Mouse (Mus musculus) lung, embryonic 15.5 days (tissue): ENCODE data around the gene Gm9844. TPM values are rescaled to one million over a fixed set of nuclear protein-coding genes. Genes with fewer than 3 reads are reported as not detected.
A peak's percentile ranks its signal among the peaks of the same experiment; 100 is the strongest.

Experiments
- ATAC-seq: fragments of 200-750 bp; cut with Nextera tagmentation; 2 replicates; pipeline ENCODE4 v1.8.0; 2017; ENCODE audit warnings: moderate number of reproducible peaks, borderline replicate concordance; ENCODE audit not compliant: low FRiP score, low TSS enrichment; ENCODE audit errors: extremely low read depth
- H3K27ac ChIP-seq: fragments of 300-500 bp; sonication (generic); 2 replicates; pipeline ENCODE4 v1.5.1; 2015; ENCODE audit warnings: moderate library complexity, mild to moderate bottlenecking, inconsistent platforms
- H3K27me3 ChIP-seq: fragments of 300-500 bp; sonication (generic); 2 replicates; pipeline ENCODE4 v1.6.1; 2015; ENCODE audit warnings: inconsistent platforms
- H3K36me3 ChIP-seq: fragments of 300-500 bp; sonication (generic); 2 replicates; pipeline ENCODE4 v1.6.1; 2015; ENCODE audit warnings: inconsistent platforms
- H3K4me1 ChIP-seq: fragments of 300-500 bp; sonication (generic); 2 replicates; pipeline ENCODE4 v1.6.1; 2015; ENCODE audit warnings: inconsistent platforms
- H3K4me2 ChIP-seq: fragments of 300-500 bp; sonication (generic); 2 replicates; pipeline ENCODE4 v1.6.1; 2015; ENCODE audit warnings: inconsistent platforms, mild to moderate bottlenecking, moderate library complexity
- H3K4me3 ChIP-seq: fragments of 300-500 bp; sonication (generic); 2 replicates; pipeline ENCODE4 v1.5.1; 2015; ENCODE audit warnings: mild to moderate bottlenecking, inconsistent platforms
- H3K9ac ChIP-seq: fragments of 300-500 bp; sonication (generic); 2 replicates; pipeline ENCODE4 v1.6.1; 2015; ENCODE audit warnings: inconsistent platforms
- H3K9me3 ChIP-seq: fragments of 300-500 bp; sonication (generic); 2 replicates; pipeline ENCODE4 v1.6.1; 2016; ENCODE audit warnings: inconsistent platforms
- WGBS: fragments of 180-500 bp; shearing (Covaris S2); methylation state at CpG from one replicate; pipeline ENCODE4 v1.1.7; 2015; 5-methylcytosine and 5-hydroxymethylcytosine counted together
- polyA plus RNA-seq: library from polyadenylated mRNA; unstranded; fragments of >200 nt; fragmentation: Nextera tagmentation; extraction: Ambion mirVana; gene quantifications from 2 replicates; pipeline ENCODE4 v1.2.1, GENCODE M21; 2015

The Gm9844 gene
- polyA plus RNA-seq, 1 experiment from 2014 or later: 14.1 TPM

DNA sequence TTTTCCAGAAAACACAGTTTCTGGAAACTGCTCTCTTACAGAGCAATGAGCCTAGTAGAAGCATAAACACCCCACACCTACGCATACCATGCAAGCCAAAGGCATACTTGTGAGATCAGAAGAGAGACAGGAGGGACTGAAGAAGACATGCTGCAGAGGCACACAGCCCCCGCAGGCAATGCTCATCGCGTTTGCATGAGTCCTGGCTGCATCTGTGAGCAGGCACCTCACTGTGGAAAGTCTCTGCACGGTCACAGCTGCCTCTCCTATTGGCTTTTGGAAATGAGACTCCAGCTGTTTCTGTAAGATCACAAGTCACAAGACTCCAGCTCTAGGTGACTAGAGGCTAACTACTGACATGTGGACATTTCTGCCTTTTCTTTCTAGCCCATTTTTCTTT lies 11.9 kb upstream of the Gm9844 start:
- no peak for ATAC-seq
- H3K36me3 ChIP-seq: no peaks in the 10 kb centered on the region
- H3K27me3 ChIP-seq: no peaks in the 10 kb centered on the region
- WGBS: 13% methylated on average over 5 of the region's 5 CpGs
- H3K4me2 ChIP-seq: no peak overlapping the region
- no peak overlapping the region for H3K4me3 ChIP-seq
- H3K9ac ChIP-seq: no peak overlapping the region
- no peak overlapping the region for H3K27ac ChIP-seq
- H3K9me3 ChIP-seq: no peaks in the 10 kb centered on the region
- H3K4me1 ChIP-seq: no peaks in the 10 kb centered on the region

DNA sequence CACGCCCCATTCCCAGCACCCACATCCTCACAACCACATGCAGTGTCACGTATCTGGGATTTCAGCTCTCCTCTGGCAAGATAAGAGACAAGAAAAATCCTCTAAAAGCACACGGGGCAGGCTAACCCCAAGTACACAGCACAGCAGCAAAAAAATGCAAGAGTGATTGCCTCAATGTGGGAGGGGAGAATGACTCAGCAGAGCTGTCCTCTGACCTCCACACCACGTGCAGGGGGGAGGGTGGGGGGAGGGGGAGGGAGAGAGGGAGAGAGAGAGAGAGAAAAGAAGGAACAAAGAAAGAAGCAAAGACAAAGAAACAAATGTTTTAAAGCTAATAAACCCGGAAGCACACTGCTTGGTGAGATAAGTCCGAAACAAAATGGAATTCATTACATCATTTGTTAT lies 11.1 kb upstream of the Gm9844 start:
- Histone ChIP-seq H3K4me3 (no peak overlapping the region), H3K4me2 (no peak overlapping the region), H3K9ac (no peak overlapping the region), H3K27me3 (no peaks in the 10 kb centered on the region), H3K9me3 (no peaks in the 10 kb centered on the region), H3K4me1 (no peaks in the 10 kb centered on the region), H3K36me3 (no peaks in the 10 kb centered on the region), H3K27ac (no peak overlapping the region)
- 20% methylated on average over 6 of the region's 6 CpGs for WGBS
- ATAC-seq: peak; percentile 46; the same call in 1 of the 2 replicates

DNA sequence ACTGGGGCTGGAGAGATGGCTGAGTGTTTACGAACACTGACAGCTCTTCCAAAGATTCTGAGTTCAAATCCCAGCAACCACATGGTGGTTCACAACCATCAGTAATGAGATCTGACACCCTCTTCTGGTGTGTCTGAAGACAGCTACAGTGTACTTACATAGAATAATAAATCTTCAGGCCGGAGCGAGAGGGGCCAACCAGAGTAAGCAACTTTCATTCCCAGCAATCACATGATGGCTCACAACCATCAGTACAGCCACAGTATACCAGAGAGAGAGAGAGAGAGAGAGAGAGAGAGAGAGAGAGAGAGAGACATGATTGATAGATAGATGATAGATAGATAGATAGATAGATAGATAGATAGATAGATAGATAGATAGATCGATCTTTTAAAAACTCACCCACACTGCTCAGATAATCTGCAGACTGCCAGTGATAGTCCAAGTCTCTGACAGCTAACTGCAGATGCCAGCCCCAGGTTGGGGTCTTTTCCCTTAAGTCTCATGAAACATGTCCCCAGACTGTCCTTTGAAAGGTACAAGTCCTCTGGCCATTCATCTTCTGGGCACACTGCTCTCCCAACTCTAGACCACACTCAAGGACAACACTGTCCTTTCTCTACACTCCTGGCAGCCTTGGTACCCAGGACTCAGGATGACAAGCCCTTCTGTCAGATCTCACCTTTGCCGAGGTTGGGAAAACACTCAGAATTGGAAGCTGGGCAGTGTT lies 10.3 kb upstream of the Gm9844 start:
- Histone ChIP-seq H3K4me1 (no peaks in the 10 kb centered on the region), H3K9me3 (no peaks in the 10 kb centered on the region), H3K4me2 (no peak overlapping the region), H3K36me3 (no peaks in the 10 kb centered on the region), H3K27ac (no peak overlapping the region), H3K27me3 (no peaks in the 10 kb centered on the region), H3K9ac (no peak overlapping the region), H3K4me3 (no peak overlapping the region)
- no peak for ATAC-seq
- WGBS: 64% methylated on average over 5 of the region's 5 CpGs

DNA sequence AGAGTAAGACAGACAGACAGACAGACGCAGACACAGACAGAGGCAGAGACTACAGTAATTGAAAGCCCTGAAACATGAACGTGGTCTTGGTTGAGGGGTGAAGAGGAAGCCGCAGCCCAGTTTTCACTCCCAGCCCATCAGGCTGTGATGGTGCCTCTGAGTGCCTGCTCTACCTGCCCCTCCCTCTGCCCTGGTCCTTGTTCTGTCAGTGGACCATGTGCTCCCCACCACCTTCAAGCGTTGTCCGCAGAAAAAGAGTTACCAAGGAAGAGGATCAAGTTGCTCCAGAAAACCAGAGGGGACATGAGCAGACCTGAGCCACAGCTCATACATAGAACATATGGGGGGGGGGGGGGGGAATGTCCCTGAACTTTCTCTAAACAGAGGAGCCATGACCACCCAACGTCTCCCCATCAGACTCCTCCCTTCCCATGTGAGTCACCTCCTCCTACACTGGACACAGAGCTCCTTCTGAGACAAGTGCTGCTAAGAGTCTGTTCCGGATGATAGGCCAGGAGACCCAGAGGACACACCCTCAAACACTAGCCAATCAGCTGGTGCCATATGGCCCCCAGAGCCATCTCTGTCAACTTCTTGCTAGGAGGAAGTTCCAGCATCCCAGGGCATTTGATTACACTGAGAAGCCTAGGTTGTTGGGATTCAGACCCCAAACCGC lies 9.3 kb upstream of the Gm9844 start:
- no peak overlapping the region for H3K4me2 ChIP-seq
- H3K27ac ChIP-seq: no peak overlapping the region
- H3K9me3 ChIP-seq: no peaks in the 10 kb centered on the region
- H3K4me1 ChIP-seq: no peaks in the 10 kb centered on the region
- no peak overlapping the region for H3K9ac ChIP-seq
- ATAC-seq: peak; percentile 69; the same call in 1 of the 2 replicates
- no peaks in the 10 kb centered on the region for H3K36me3 ChIP-seq
- 62% methylated on average over 8 of the region's 8 CpGs for WGBS
- no peaks in the 10 kb centered on the region for H3K27me3 ChIP-seq
- no peak overlapping the region for H3K4me3 ChIP-seq

DNA sequence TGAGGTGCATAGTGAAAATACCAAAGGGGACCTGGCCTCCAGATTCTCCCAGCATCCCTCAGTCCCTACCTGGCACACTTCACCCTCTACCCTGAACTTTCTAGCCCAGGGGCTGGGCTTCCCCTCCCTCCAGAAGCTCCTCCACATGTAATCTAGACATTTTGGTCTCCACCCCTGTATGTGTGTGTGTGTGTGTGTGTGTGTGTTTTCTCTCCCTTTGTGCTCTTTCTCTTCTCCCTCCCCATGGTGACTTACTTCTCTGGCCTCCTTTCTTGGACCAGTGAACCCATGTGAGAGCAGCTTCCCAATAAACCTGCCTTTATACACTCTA lies 8.8 kb upstream of the Gm9844 start:
- Histone ChIP-seq H3K4me2 (no peak overlapping the region), H3K27ac (no peak overlapping the region)
- ATAC-seq: no peak

DNA sequence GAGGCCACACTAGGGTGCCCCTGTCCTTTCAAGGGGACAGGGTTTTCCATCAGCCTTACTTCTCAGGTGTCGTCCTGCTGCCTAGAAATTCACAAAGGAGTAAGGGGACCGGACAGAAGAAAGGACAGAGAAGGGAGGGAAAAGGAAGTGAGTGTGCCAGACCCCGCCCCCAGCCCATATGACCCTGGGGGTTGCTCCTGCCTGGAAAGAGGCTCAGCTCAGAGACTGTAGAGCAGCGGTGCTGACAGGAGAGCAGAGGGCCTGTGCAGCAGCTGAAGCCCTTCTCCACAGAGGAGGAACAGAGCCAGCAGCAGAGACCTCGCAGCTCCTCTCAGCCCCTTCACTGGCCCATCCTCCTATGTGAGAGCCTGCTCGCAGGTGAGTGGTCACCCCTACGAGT lies 8.3 kb upstream of the Gm9844 start:
- H3K27ac ChIP-seq: no peak overlapping the region
- WGBS: 26% methylated on average over 7 of the region's 7 CpGs
- H3K9ac ChIP-seq: no peak overlapping the region
- H3K4me1 ChIP-seq: no peaks in the 10 kb centered on the region
- H3K36me3 ChIP-seq: no peaks in the 10 kb centered on the region
- no peaks in the 10 kb centered on the region for H3K27me3 ChIP-seq
- H3K4me3 ChIP-seq: no peak overlapping the region
- H3K9me3 ChIP-seq: no peaks in the 10 kb centered on the region
- ATAC-seq: 0 out of 2 replicates have a peak, but pooled peaks have one; percentile 21
- H3K4me2 ChIP-seq: no peak overlapping the region

More for the DNA sequence above, 8.8 kb upstream of the Gm9844 start:
- no peaks in the 10 kb centered on the region for H3K9me3 ChIP-seq
- no peaks in the 10 kb centered on the region for H3K27me3 ChIP-seq
- no peak overlapping the region for H3K9ac ChIP-seq
- no peaks in the 10 kb centered on the region for H3K4me1 ChIP-seq
- H3K36me3 ChIP-seq: no peaks in the 10 kb centered on the region
- H3K4me3 ChIP-seq: no peak overlapping the region

DNA sequence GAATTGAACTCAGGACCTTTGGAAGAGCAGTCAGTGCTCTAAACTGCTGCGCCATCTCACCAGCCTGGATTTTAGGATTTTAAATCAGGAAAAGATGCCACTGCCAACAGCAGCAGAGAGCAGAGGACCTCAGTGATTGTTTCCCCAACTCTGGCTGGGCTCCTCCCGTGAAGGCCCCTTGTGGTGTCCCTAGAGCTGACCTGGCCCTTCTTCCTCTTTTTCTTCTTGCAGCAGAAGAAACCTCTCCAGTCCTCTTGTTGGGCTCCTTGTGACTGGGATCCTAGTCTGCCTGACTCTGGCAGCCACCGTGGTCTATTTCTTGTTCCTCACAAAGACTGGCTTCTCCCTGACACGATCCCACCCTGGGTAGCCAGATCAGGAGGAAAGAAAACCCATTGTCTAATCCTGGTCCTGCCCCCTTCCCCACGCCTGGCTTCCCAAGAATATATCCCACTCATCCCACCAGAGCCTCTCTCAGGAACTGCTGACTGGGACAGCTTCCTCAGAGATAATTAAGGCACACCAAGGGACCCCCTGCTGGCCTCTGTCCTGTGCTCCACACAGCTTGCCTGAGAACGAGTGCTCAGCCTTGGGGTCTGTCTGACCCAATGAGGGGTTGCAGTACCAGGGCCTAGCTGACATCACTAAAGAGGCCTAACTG lies 5.4 kb upstream of the Gm9844 start:
- Histone ChIP-seq H3K36me3 (no peaks in the 10 kb centered on the region), H3K27me3 (no peaks in the 10 kb centered on the region), H3K4me1 (no peaks in the 10 kb centered on the region), H3K27ac (no peak overlapping the region), H3K4me2 (no peak overlapping the region), H3K9me3 (no peaks in the 10 kb centered on the region), H3K9ac (no peak overlapping the region), H3K4me3 (no peak overlapping the region)
- ATAC-seq: no peak
- 53% methylated on average over 6 of the region's 6 CpGs for WGBS

DNA sequence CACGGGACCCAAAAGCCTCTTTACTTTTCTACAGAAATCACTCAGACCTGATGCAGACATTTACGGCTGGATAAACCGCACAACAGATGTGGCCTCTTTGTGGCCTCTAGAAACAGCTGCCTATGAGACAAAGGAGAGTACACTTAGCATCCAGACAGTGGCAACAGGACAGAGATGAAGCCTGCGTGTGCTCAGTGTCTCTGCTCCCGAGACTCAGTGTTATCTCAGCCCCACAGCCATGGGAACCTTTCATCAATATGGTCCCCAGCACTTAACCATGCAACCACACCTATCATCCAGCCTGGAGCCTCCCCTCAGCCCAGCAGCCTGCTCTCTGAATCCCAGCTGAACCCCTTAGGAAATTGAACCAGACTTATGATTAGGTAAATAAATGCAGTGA lies 2.8 kb upstream of the Gm9844 start:
- H3K27ac ChIP-seq: no peak overlapping the region
- no peak overlapping the region for H3K9ac ChIP-seq
- no peak overlapping the region for H3K4me3 ChIP-seq
- 69% methylated on average over 5 of the region's 5 CpGs for WGBS
- no peaks in the 10 kb centered on the region for H3K9me3 ChIP-seq
- H3K36me3 ChIP-seq: no peaks in the 10 kb centered on the region
- ATAC-seq: peak; percentile 27; the same call in 1 of the 2 replicates
- H3K27me3 ChIP-seq: no peaks in the 10 kb centered on the region
- no peaks in the 10 kb centered on the region for H3K4me1 ChIP-seq
- no peak overlapping the region for H3K4me2 ChIP-seq

DNA sequence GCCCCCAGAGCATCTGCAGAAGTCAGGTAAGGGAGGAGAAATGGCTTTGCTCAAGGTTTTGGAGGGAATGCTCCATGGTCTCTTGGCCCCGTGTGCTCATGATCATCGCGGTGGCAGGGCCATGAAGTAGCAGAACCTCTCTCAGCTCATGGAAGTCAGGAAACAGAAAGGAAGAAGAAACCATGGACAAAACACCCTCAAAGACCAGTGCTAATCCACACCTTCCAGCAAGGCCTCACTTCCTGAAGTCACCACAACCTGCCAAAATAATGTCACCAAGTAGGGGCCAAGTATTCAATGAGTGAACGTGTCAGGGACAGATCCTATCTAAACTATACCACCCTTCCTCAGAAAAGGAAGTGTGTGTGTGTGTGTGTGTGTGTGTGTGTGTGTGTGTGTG lies 840 bp downstream of the Gm9844 start:
- Histone ChIP-seq H3K4me3 (no peak overlapping the region), H3K4me2 (no peak overlapping the region), H3K36me3 (no peaks in the 10 kb centered on the region), H3K9me3 (no peaks in the 10 kb centered on the region), H3K27me3 (no peaks in the 10 kb centered on the region), H3K9ac (no peak overlapping the region), H3K27ac (no peak overlapping the region), H3K4me1 (no peaks in the 10 kb centered on the region)
- no peak for ATAC-seq
- 76% methylated on average over 4 of the region's 4 CpGs for WGBS

DNA sequence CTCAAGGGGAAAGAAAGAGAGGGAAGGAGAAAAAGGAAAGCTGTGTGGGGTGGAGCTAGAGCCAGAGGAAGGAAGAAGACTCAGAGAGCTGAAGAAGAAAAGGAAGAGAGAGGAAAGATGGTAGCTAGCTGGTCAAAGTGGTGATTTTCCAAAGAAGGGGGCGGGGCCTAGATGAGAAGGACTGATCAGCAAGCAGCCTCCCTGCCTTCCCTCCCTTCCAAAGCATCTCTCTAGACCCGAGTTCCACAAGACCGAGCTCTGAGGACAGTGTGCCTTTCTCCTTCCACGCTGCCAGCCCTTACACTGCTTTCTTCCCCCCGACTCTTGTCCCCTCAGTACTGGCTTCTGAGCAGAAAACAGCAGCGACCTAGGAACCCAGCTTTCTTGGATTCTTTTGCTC lies 2.1 kb downstream of the Gm9844 start:
- Histone ChIP-seq H3K4me3 (no peak overlapping the region), H3K36me3 (no peaks in the 10 kb centered on the region), H3K9ac (no peak overlapping the region), H3K4me1 (no peaks in the 10 kb centered on the region), H3K4me2 (no peak overlapping the region), H3K27ac (no peak overlapping the region), H3K27me3 (no peaks in the 10 kb centered on the region), H3K9me3 (no peaks in the 10 kb centered on the region)
- WGBS: 30% methylated on average over 6 of the region's 6 CpGs
- no peak for ATAC-seq

DNA sequence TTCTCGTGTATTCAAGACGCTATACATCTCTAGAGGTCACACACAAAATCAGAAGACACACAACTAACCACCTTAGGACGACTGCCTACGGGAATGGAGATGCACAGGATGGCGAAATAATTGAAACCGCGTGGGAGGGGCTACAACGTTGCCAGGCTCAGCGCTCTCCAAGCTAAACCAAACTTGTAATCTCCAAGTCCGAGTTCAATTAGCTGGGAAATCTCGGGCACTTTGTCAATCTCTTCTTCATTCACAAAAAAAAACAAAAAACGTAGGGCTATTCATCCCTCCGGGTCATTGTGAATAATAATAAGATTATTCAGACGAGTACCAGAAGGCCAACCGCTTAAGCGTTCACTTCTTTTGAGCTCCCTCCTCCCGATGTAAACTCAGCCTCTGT lies 7.1 kb downstream of the Gm9844 start:
- no peak for ATAC-seq
- Histone ChIP-seq H3K4me1 (no peaks in the 10 kb centered on the region), H3K4me3 (no peak overlapping the region), H3K27me3 (peaks cover 11% of the 10 kb centered on the region; the same call in 1 of the 2 replicates), H3K36me3 (no peaks in the 10 kb centered on the region), H3K9ac (no peak overlapping the region), H3K27ac (no peak overlapping the region), H3K9me3 (no peaks in the 10 kb centered on the region; the same call in 1 of the 2 replicates), H3K4me2 (no peak overlapping the region)
- 63% methylated on average over 17 of the region's 17 CpGs for WGBS

DNA sequence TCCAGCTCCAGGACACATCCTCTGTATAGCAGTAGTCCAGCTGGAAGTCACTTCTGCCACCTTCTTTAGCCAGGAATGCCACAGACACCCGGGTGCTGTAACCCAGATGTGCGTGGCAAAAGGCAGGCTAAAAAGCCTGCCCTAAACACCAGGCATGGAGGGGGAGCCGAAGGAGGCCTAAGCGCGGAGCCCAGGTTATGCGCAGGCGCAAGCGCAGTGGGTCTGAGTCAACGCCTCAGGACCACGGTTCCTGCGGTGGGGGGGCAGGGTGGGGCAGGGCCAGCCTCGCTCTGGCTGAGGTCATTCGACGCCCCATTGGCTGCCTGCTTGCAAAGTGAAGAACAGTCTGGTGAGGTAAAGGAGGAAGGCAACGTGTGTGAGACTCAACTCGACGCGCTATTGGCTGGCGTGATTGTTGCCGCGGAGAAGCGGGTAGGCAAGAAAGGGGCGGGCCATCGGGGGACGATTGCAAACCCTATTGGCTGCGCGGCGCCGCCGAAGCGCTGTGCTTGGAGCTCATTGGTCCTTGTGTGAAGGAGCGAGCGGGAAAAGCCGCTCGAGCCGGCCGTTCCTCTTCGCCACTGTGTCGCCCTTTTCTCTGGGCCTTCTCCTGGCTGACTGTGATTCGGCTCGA lies 7.6 kb downstream of the Gm9844 start, which contains the start of the genes Lypd4 and Dmrtc2:
TSS of gene Lypd4 (minus strand) at position 410 of the 634 bp plus-strand sequence.
TSS of gene Dmrtc2 (plus strand) at position 526 of the 634 bp plus-strand sequence.
- Histone ChIP-seq H3K4me1 (no peaks in the 10 kb centered on the region), H3K27ac (no peak within 1 kb of the TSS), H3K9ac (no peak within 1 kb of the TSS), H3K4me2 (no peak within 1 kb of the TSS), H3K36me3 (no peaks in the 10 kb centered on the region), H3K27me3 (peaks cover 11% of the 10 kb centered on the region; the same call in 1 of the 2 replicates), H3K4me3 (no peak within 1 kb of the TSS), H3K9me3 (no peaks in the 10 kb centered on the region; the same call in 1 of the 2 replicates)
- 49% methylated on average over 41 of the region's 41 CpGs for WGBS
- ATAC-seq: no peak
